Mouse (Mus musculus) midbrain, embryonic 16.5 days (tissue): ENCODE data around the gene Shroom1. TPM values are rescaled to one million over a fixed set of nuclear protein-coding genes. Genes with fewer than 3 reads are reported as not detected.

Experiments
- ATAC-seq: fragments of 200-750 bp; cut with Nextera tagmentation; 2 replicates; pipeline ENCODE4 v1.8.0; 2017; ENCODE audit warnings: moderate TSS enrichment
- H3K27ac ChIP-seq: fragments of 300-500 bp; sonication (generic); 2 replicates; pipeline ENCODE4 v1.5.1; 2014; ENCODE audit warnings: mild to moderate bottlenecking, low read length, mixed read lengths
- H3K27me3 ChIP-seq: fragments of 300-500 bp; sonication (generic); 2 replicates; pipeline ENCODE4 v1.6.1; 2014; ENCODE audit warnings: low read depth, low read length, mixed read lengths; ENCODE audit not compliant: control insufficient read depth, insufficient read depth
- H3K36me3 ChIP-seq: fragments of 300-500 bp; sonication (generic); 2 replicates; pipeline ENCODE4 v1.6.1; 2014; ENCODE audit warnings: mild to moderate bottlenecking, low read length, moderate library complexity, mixed read lengths; ENCODE audit not compliant: control insufficient read depth, insufficient read depth
- H3K4me1 ChIP-seq: fragments of 300-500 bp; sonication (generic); 2 replicates; pipeline ENCODE4 v1.6.1; 2014; ENCODE audit warnings: mild to moderate bottlenecking, low read length, mixed read lengths; ENCODE audit not compliant: control insufficient read depth, insufficient read depth
- H3K4me2 ChIP-seq: fragments of 300-500 bp; sonication (generic); 2 replicates; pipeline ENCODE4 v1.6.1; 2014; ENCODE audit warnings: mild to moderate bottlenecking, low read length, mixed read lengths
- H3K4me3 ChIP-seq: fragments of 300-500 bp; sonication (generic); 2 replicates; pipeline ENCODE4 v1.5.1; 2014; ENCODE audit warnings: low read depth, mild to moderate bottlenecking, low read length, moderate library complexity, mixed read lengths
- H3K9ac ChIP-seq: fragments of 300-500 bp; sonication (generic); 2 replicates; pipeline ENCODE4 v1.6.1; 2014; ENCODE audit warnings: low read depth, low read length, mixed read lengths
- H3K9me3 ChIP-seq: fragments of 300-500 bp; sonication (generic); replicated peaks from 2 replicates; pipeline ENCODE4 v1.6.1; 2014; ENCODE audit warnings: mild to moderate bottlenecking, low read length, mixed read lengths; ENCODE audit not compliant: control insufficient read depth, poor library complexity, severe bottlenecking
- WGBS: fragments of 180-500 bp; shearing (Covaris S2); extraction: QIAGEN DNeasy Blood & Tissue Kit; methylation state at CpG from one replicate; pipeline ENCODE4 v1.1.7; 2014; 5-methylcytosine and 5-hydroxymethylcytosine counted together
- microRNA-seq: library from miRNA; unstranded; fragments of <30 nt; microRNA quantifications from one replicate; pipeline ENCODE4, GENCODE M21; 2017
- polyA plus RNA-seq: library from polyadenylated mRNA; unstranded; fragments of >200 nt; fragmentation: Nextera tagmentation; extraction: Ambion mirVana; gene quantifications from 2 replicates; pipeline ENCODE4 v1.2.1, GENCODE M21; 2015

Gene Shroom1
- polyA plus RNA-seq, 1 experiment from 2014 or later: 4.5 TPM

GRCm38 (mm10) chr11:53507098-53507805 is 50.2 kb downstream of the Shroom1 start:
- Histone ChIP-seq H3K27ac (no peak overlapping the region), H3K27me3 (no peaks in the 10 kb centered on the region), H3K4me2 (no peak overlapping the region), H3K9ac (no peak overlapping the region), H3K36me3 (no peaks in the 10 kb centered on the region), H3K9me3 (no peaks in the 10 kb centered on the region), H3K4me1 (no peaks in the 10 kb centered on the region), H3K4me3 (no peak overlapping the region)
- ATAC-seq: no peak
- 85% methylated on average over 9 of the region's 9 CpGs for WGBS

- Histone ChIP-seq H3K4me1 (no peaks in the 10 kb centered on the region), H3K4me2 (no peak overlapping the region), H3K36me3 (no peaks in the 10 kb centered on the region), H3K9ac (no peak overlapping the region), H3K4me3 (no peak overlapping the region), H3K27ac (no peak overlapping the region), H3K9me3 (no peaks in the 10 kb centered on the region), H3K27me3 (no peaks in the 10 kb centered on the region)
- WGBS: 57% methylated on average over 7 of the region's 7 CpGs
- ATAC-seq: no peak
These were observed 51.1 kb downstream of the Shroom1 start for GRCm38 (mm10) chr11:53508152-53508551.

GRCm38 (mm10) chr11:53508591-53508990 is 51.6 kb downstream of the Shroom1 start:
- 62% methylated on average over 3 of the region's 3 CpGs for WGBS
- no peak for ATAC-seq

GRCm38 (mm10) chr11:53510351-53510750 is 53.3 kb downstream of the Shroom1 start:
- 45% methylated on average over 5 of the region's 5 CpGs for WGBS
- Histone ChIP-seq H3K4me3 (no peak overlapping the region), H3K36me3 (no peaks in the 10 kb centered on the region), H3K4me1 (no peaks in the 10 kb centered on the region), H3K27me3 (no peaks in the 10 kb centered on the region), H3K27ac (no peak overlapping the region), H3K9ac (no peak overlapping the region), H3K4me2 (no peak overlapping the region), H3K9me3 (no peaks in the 10 kb centered on the region)
- ATAC-seq: no peak

More at GRCm38 (mm10) chr11:53508591-53508990, 51.6 kb downstream of the Shroom1 start:
- no peaks in the 10 kb centered on the region for H3K27me3 ChIP-seq
- H3K4me3 ChIP-seq: no peak overlapping the region
- H3K36me3 ChIP-seq: no peaks in the 10 kb centered on the region
- H3K4me1 ChIP-seq: no peaks in the 10 kb centered on the region
- H3K4me2 ChIP-seq: no peak overlapping the region
- H3K27ac ChIP-seq: no peak overlapping the region
- H3K9ac ChIP-seq: no peak overlapping the region
- no peaks in the 10 kb centered on the region for H3K9me3 ChIP-seq

GRCm38 (mm10) chr11:53516775-53517627 is 60.0 kb downstream of the Shroom1 start:
- Histone ChIP-seq H3K36me3 (no peaks in the 10 kb centered on the region), H3K4me1 (peaks cover 17% of the 10 kb centered on the region), H3K4me2 (no peak overlapping the region), H3K27me3 (peaks cover 6% of the 10 kb centered on the region), H3K9me3 (no peaks in the 10 kb centered on the region), H3K4me3 (no peak overlapping the region), H3K27ac (no peak overlapping the region), H3K9ac (no peak overlapping the region)
- 58% methylated on average over 8 of the region's 8 CpGs for WGBS
- no peak for ATAC-seq

Small RNA genes lying within 50 kb of the gene (microRNA-seq; reads per million reads assigned to microRNA genes)
- gene Mir6920: not detected

Other genes with a start within 250 kb of the Shroom1 start
- gene Hspa4, start 156.7 kb upstream of the Shroom1 start, polyA plus RNA-seq: 37.9 and 38.1 TPM in 2 replicates
- gene Zcchc10, start 132.5 kb upstream of the Shroom1 start, polyA plus RNA-seq: 13.7 and 16.1 TPM in 2 replicates
- gene Aff4, start 106.4 kb upstream of the Shroom1 start, polyA plus RNA-seq: 42.4 and 53.5 TPM in 2 replicates
- not detected in 2 replicates for gene Leap2, start 34.0 kb upstream of the Shroom1 start, polyA plus RNA-seq
- 610 and 673 TPM in 2 replicates for gene Uqcrq, start 26.4 kb upstream of the Shroom1 start, polyA plus RNA-seq
- gene Gdf9, start 26.2 kb upstream of the Shroom1 start, polyA plus RNA-seq: 1.8 and 3.1 TPM in 2 replicates
- gene Gm10447, start 95 bp upstream of the Shroom1 start, polyA plus RNA-seq: 0.10 TPM in 1 of 2 replicates, not detected in the other
- not detected in 2 replicates for gene Gm9837, start 13.3 kb downstream of the Shroom1 start, polyA plus RNA-seq
- not detected in 2 replicates for gene Gm9945, start 23.0 kb downstream of the Shroom1 start, polyA plus RNA-seq
- 1.1 and 1.6 TPM in 2 replicates for gene Sowaha, start 23.1 kb downstream of the Shroom1 start, polyA plus RNA-seq
- gene Sept8, start 62.1 kb downstream of the Shroom1 start, polyA plus RNA-seq: 20.0 and 20.7 TPM in 2 replicates
- gene Kif3a, start 110.2 kb downstream of the Shroom1 start, polyA plus RNA-seq: 363 and 379 TPM in 2 replicates
- 5.2 and 5.5 TPM in 2 replicates for gene Il4, start 161.5 kb downstream of the Shroom1 start, polyA plus RNA-seq
- gene Il13, start 177.5 kb downstream of the Shroom1 start, polyA plus RNA-seq: not detected in 2 replicates